Mouse (Mus musculus) activated CD4-positive, CD25-positive, alpha-beta regulatory T cell, adult 4 months (primary cell): Measurements from ENCODE around the gene Cox19. TPM values are rescaled to one million over a fixed set of nuclear protein-coding genes. Genes with fewer than 3 reads are reported as not detected.
A peak's percentile ranks its signal among the peaks of the same experiment; 100 is the strongest.

Experiments used
- ATAC-seq: one replicate; pipeline ENCODE4 v1.8.0; 2017
- polyA plus RNA-seq, 2 experiments: library from polyadenylated mRNA; unstranded; fragments of 100-300 nt; shearing (Covaris generic); gene quantifications; one replicate each; pipeline ENCODE4 v1.2.1; 2017

Cox19 gene
- polyA plus RNA-seq, 2 experiments from 2014 or later, result 62.8 to 67.6 TPM

- ATAC-seq, result peak; percentile 69
Measured at GRCm38 (mm10) chr5:139381586-139382513, 30.6 kb upstream of the Cox19 start.

- ATAC-seq, result no peak
Measured at GRCm38 (mm10) chr5:139380385-139381248, 29.4 kb upstream of the Cox19 start.

DNA sequence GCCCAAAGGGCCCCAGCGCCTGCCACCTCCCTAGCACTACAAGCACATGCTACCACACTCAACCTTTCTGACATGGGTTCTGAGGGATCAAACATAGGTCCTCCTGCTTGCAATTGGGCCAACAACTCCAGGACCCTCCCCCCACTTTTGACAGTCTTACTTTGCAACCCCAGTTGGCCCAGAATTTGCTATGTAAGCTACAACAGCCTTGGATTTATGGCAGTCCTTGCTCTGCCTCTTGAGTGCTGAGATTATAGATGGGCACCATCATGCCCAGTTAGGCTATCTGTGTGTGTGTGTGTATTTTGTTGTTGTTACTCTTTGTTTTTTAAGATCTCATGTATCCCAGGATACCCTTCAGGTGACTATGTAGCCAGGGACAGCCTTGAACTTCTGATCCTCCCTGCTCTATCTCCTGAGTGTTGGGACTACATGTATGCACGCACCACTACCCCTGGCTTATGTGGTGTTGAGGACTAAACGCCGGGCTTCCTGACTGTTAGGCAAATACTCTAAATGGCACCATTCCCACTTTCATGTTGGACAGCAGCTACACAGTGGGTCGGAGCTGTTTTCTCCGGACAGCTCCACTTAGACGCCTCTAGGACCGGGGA, 28.7 kb upstream of the Cox19 start:
- ATAC-seq, result no peak

- no peak for ATAC-seq
Measured at GRCm38 (mm10) chr5:139378986-139379629, 27.9 kb upstream of the Cox19 start.

GRCm38 (mm10) chr5:139378271-139378556, 27.0 kb upstream of the Cox19 start:
- ATAC-seq, result no peak

DNA sequence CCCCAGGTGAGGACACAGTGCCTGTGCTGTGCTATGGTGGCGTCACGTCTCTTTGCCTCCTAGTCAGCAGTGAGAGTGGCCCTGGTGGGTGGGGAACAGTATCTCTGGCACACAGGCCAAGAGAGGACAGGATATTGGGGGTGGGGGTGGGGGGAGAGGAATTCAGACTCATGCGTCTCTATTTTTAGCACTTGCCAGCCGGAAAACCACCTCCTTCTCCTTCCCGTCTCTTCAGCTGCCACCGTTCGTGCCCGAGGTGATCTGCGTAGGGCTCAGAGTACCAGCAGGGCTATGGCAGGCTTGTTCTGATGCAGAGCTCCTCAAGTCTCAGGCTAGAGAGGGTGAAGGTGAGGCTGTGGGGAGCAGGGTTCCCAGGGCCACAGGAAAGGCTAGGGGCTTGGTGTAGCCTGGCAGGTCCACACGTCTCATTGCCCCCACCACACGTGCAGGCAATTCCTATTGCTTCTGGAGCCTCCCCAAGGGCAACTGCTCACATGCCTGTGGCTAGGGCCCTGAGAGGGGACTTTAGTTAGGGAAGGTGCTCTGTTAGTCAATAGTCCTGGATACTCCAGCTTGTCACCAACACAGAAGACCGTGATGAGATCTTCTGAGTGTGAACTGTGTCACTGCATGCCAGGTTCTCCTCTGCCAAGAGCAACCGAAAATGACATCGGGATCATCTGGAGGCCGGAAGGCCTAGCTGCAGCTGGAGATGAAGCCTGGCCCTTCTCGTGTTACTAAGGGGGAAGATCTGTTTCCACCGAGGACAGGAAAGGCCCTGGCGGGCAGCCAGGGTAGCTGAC, 26.5 kb upstream of the Cox19 start, which contains the start of gene Gpr146:
Gene Gpr146 (plus strand): TSS at position 230 of the 803 bp plus-strand sequence.
- peak; percentile 20 for ATAC-seq

- ATAC-seq, result no peak
Measured at GRCm38 (mm10) chr5:139374841-139375240, 23.6 kb upstream of the Cox19 start.

GRCm38 (mm10) chr5:139373889-139374444, 22.7 kb upstream of the Cox19 start:
- no peak for ATAC-seq

- no peak for ATAC-seq
Measured at GRCm38 (mm10) chr5:139373126-139373525, 21.9 kb upstream of the Cox19 start.

DNA sequence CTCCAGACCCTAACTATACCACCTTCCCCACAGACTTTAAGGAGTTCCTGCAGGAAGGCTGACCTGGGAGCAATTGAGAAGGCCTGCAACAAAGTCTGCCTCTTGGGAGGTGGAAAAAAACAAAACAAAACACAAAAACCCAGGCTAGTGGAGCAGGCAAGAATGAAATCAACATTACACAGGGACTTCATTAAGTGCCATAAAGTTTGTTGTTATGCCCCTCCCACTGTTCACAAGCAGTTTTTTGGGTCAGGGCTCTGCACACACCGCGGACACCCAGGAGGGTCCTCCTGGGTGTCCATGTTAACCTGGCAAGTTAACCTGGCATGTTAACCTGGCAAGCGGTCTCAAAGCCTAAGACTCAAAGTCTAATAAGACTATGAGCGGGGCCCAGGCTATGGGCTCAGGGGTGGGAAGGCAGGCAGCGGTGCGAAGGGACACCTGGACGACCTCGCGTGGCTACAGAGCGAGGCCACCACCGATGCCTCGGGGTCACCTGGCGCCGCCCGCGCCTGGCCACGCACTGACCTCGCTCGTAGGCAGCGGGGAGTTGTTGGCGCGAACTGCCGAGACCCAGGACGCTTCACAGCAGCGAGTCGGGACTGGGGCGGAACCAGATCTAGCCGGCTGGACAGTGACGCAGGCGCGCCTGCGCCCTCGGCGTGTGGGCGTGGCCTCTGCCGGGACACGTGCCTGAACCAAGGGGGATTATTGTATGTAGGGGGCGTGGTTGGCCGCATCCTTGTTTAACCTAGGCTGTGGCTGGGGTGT, 20.6 kb upstream of the Cox19 start:
- ATAC-seq, result peak; percentile 95

GRCm38 (mm10) chr5:139371118-139371517, 19.9 kb upstream of the Cox19 start:
- no peak for ATAC-seq

DNA sequence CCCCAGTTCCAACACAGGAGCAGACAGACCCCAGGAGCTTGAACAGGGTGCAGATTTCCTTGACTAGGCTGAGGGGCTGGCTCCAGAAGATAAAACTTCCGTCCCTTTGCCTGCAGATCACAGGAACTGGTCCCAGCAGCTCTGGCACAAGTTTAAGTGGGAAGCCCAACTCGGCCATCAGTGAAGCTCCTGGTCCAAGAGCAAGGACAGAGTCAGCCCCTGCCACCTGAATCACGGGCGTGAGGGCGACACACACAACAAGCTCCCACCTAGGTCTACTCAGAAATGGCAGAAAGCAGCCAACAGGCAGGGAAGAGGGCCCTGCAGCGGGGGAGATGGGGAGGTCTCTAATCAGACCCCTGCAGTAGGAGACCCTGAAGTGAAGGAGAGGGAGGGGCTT, 19.1 kb upstream of the Cox19 start:
- ATAC-seq, result no peak

DNA sequence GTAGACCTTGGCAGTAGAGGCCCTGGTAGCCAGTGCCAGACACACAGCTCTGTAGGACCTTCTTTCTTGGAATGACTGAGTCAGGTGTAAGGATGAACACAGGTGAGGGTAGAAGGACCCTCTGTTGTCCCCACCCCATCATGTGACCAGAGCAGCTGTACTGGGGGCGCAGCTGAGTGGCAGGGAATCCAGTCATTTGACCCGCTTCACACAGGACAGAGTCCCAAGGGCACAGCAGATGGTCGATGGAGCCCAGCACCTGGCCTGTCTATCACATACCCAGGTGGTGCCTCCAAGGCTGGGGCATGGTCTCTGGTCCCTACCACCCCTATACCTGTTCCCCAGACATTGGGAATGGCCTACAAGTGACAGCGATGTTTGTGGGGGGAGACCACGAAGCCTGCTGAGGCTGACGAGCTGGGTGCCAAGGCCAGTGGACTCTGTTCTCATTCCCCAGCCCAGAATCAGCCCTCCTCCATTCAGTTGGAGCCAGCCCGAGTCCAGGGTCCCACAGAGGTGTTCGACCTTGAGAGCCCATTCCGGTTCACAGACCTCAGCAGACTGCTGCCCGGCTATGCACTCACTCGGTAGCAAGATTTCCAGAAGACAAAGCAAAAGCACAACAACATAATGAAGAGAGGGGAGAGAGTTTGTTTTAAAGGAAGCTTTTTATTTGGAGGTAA, 17.6 kb upstream of the Cox19 start:
- ATAC-seq, result no peak

GRCm38 (mm10) chr5:139367884-139368458, 16.8 kb upstream of the Cox19 start:
- ATAC-seq, result no peak

DNA sequence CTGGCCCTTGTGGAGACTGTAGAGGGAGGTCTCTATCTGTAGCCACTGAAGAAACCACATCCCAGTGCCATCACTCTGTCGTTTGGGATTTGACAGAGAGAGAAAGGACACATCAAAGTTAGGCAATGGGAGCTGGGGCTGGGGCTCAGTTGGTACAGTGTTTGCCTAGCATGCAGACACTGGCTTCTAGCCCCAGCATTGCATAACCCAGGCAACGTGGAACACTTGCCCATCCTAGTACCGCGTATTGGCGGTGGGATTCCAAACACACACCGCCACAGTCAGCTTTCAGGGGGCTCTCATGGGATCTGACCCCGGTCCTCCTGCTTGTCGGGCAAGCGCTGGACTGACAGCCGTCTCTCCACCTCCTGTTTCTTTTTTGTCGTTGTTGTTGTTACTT, 15.3 kb upstream of the Cox19 start:
- no peak for ATAC-seq

- ATAC-seq, result no peak
Measured at GRCm38 (mm10) chr5:139365827-139366226, 14.6 kb upstream of the Cox19 start.

DNA sequence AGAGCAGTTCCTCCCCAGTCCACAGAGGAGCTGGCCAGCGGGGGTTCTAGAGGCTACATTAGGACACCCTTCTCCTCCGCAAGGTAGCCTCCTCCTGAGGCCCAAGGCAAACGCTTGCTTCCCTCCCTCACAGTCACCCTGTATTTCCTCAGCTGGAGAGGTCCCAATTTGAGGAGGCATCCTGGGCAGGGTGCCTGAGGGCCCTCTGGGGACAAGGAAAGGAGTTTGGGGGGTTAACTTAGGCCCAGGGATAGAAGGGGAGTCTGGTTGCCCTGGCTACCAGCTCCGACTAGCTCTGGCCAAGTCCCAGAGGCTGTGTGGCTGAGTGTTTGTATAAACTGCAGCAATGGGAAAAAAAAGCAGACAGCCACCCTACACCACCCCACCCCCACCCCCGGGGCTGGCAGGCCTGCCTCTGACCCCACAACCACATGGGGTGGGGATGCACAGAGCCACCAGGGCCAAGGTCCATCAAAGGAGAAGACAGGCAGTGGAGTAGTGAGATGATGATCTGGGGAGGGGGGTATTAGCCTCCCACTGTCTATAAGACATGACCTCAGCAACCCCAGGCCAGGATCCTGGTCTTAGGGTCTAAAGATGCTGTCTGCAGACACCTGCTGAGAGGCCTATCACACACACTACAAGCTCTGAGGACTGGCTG, 13.8 kb upstream of the Cox19 start:
- ATAC-seq, result no peak

DNA sequence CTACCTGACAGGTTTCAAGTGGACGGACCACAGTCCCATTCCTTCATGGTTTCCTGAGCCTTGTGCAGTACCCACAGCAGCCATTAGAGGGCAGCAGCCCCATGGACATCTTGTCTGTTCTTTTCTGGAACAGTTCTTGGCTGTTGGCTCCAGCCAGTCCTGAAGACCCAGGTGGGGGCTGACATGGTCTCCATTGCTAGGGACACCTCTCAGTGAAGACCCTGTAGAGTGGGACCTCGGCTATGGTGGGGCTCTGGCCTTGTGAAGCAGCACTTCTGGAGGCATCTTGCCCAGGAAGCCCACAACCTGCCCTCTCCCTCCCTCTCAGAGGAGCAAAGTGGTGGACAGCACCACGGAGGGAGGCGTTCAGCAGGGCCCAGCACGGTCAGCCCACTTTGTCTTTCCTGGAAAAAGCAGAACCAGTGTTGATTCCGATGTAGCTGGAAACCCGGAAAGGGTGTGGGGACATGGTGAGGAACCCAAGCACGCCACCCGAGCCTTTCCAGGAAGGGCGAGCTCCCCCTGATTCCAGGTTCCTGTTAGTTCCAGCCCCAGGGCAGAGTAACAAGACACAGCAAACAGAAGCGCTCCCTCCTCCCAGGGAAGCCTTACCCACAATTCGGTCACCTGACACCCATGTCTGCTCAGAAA, 13.2 kb upstream of the Cox19 start:
- peak; percentile 64 for ATAC-seq

DNA sequence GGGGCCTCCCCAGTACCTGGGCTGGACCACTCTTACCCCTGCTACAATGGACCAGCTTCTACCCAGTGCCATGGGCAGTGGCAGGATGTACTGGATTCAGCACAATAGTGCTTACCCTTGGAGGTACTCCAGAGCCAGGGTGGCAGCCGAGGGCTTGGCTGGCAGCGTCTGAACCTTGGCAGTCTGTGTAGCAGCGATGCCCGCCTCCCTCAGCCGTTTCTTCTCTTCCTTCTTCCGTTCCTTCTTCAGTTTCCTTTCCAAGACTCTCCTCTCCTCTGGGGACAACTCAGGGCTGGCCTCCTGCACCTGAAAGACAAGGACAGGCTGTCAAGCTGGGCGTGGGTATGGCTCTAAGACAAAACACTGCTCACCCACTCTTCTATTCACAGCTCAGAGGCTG, 12.6 kb upstream of the Cox19 start:
- ATAC-seq, result no peak
